Mouse (Mus musculus) megakaryocyte, adult 5-6 weeks (primary cell): ENCODE results near the gene Msgn1. TPM values are rescaled to one million over a fixed set of nuclear protein-coding genes. Genes with fewer than 3 reads are reported as not detected.
A peak's percentile ranks its signal among the peaks of the same experiment; 100 is the strongest.

ENCODE experiments used
- ATAC-seq: 2 replicates; pipeline ENCODE4 v1.8.0; 2016; ENCODE audit warnings: mild to moderate bottlenecking, inconsistent platforms; ENCODE audit not compliant: poor library complexity, severe bottlenecking
- total RNA-seq, 2 experiments: library from RNA; stranded (forward) in 1 of 2; stranded (reverse) in 1 of 2; fragments of 153-499, 151-499 nt in 1 of 2; fragments of 221-1000, 200-1000 nt in 1 of 2; gene quantifications; 2 replicates each; pipeline versions ENCODE4 v1.2.3 to v1.2.4; 2015 to 2017

The Msgn1 gene
- total RNA-seq, 2 experiments from 2014 or later: 0.92 TPM; not detected in 1

DNA sequence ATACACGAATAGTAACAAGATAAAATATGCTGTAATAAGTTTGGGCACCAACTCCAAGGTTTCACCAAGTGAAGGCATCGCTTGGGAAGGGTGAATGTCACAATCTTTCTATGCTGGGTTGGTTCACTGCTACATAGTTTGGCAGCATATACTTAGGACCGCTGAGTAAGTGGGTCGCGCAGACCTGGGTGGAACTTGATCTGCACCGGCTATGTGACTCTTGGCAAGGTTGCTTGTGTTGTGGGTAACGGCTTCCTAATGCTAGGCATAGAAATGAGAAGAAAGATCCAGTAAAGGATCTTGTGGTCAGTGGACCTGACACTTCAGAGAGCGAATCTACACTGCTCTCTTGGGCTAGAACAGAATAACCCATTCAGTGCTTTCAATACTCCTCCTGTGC lies 6.3 kb downstream of the Msgn1 start:
- no peak for ATAC-seq

DNA sequence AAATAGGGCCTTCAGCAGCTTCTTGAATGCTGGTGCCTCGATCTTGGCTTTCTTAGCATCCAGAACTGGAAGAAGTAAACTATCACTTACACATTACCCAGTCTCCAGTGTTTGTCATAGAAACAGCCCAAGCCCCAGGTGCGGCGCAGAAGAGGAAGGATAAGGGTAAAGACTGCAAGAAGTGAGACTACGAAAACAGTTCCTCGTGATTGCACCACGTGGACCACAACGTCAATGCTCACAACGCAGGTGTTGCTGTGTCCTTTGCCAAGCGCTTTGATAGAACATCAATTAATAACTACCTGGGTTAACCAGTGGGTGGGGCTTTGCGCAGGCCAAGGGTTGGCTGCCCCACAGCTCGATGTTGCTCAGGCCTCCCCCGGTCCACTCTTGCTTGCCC lies 8.1 kb downstream of the Msgn1 start:
- ATAC-seq: peak; percentile 52; the same call in 1 of the 2 replicates

DNA sequence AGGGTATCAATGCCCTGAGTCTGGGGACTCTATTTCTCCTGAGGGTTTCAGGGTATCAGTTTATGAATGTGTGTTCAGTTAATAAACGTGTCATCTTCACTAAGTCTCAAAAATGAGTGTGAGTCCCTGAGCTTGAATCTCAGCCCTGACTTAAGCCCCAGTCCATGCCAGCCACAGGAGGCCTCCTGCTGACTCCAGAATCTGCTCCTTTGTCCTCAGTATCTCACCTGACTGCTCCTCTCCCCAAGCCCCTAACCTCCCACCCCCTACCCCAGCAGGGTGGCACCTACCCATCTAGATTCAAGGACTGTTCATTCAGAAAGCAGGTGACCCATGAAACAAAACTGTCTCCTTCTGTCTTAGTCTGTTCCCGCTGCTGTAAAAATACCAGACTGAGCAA lies 10.2 kb downstream of the Msgn1 start:
- ATAC-seq: no peak

DNA sequence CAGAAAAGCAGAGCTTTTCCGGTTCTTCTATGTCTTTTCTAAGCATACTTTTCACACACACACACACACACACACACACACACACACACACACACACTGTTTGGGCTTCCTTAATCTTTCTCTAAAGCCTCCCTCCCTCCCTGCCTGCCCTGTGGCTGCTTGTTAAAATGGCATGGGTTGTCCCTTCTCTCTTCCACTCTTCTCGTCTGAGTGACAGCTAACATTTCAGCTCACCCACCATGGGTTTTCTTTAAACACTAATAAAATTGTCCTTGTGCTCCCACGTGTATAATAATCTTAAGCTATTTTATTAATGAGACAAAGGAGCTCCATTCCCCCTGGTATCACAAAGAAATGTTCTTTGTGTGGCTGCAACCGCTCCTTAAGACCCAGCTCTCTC lies 10.7 kb downstream of the Msgn1 start:
- no peak for ATAC-seq

DNA sequence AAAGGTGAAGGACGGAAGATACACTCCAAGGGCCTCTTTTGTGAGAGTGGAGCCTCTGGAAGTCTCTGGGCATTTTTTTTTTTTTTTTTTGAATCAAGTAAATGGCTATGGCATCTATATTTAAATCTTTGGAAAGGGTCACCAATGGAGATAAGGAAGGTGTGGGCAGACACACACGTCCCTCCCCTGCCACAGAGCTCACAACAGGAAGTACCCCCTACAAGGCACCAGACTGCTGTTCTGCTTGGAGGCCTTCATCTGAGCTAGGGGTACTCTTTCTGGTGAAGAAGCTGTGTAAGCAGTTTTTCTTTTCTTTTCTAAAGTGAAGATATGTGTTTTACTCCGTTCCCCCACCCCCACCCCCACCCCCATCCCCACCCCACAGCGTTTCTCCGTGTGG lies 11.9 kb downstream of the Msgn1 start:
- ATAC-seq: no peak

DNA sequence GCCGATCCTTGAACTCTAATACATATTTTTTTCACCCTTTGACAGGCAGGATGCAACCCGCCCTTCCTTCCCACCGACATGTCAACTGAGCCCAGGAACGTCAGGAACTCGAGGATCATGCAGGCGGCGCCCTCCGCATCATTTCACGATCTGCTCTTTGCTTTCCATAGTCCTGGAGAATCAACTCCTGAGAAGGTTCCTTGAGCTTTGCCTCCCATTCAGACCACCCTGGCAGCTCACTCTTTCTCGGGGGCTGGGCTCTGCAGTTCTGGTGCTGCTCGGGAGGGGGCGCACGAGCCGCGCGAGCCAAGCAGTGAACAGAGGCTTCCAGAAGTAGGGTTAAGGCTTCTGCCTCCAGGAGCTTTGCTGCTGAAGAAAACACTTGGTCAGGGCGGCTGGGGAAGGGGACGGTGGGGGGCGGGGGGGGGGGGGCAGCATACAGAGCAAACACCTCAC lies 12.6 kb downstream of the Msgn1 start:
- ATAC-seq: peak; percentile 97

DNA sequence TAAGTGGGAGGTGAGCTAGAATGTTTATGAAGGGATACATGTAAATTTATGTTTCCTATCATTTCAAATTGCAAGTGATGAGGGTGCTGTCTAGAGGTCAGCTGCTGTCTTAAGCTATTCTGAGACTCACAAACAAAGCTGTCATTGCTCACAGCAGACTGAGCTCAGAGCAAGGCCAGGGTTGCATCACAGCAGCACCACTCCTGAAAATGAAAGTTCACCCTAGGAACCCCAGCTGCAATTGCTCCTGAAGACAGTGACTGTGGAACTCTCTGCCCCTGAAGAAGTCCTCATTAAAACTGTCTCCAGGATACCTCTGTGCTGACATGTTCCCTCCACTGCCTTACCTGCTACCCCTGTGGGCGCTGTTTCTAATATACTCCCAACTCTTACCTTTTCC lies 13.7 kb downstream of the Msgn1 start:
- peak; percentile 39; the same call in 1 of the 2 replicates for ATAC-seq

DNA sequence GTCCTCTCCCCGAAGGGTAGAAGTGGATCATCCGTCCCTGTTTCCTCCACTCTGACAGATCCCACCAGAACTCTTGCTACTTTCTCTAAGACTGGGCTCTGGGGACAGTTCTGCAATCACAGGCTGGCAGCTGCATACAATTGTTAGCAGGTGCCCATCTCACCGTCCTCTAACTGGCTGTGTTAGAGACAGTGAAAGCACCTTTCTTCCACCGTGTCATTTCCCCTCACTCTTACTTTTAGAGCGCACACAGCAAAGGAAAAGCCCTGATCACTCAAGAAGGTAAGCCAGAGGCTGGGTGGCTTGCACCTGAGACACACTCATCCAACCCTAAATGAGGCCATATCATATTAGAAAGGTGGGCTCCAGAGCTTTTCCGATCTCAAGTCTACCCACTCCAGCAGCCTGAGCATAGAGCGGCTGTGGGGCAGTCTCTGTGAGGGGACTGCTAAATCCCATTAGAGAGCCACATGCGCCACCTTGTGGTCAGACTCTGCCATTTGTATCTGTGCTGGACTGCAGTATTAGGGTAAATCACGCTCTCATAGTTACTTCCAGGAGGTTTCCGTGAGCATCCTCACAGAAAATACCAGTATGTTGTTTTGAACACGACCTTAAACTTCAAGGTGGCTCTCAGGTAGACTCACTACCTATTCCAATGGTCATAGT lies 30.2 kb downstream of the Msgn1 start:
- peak; percentile 87 for ATAC-seq

DNA sequence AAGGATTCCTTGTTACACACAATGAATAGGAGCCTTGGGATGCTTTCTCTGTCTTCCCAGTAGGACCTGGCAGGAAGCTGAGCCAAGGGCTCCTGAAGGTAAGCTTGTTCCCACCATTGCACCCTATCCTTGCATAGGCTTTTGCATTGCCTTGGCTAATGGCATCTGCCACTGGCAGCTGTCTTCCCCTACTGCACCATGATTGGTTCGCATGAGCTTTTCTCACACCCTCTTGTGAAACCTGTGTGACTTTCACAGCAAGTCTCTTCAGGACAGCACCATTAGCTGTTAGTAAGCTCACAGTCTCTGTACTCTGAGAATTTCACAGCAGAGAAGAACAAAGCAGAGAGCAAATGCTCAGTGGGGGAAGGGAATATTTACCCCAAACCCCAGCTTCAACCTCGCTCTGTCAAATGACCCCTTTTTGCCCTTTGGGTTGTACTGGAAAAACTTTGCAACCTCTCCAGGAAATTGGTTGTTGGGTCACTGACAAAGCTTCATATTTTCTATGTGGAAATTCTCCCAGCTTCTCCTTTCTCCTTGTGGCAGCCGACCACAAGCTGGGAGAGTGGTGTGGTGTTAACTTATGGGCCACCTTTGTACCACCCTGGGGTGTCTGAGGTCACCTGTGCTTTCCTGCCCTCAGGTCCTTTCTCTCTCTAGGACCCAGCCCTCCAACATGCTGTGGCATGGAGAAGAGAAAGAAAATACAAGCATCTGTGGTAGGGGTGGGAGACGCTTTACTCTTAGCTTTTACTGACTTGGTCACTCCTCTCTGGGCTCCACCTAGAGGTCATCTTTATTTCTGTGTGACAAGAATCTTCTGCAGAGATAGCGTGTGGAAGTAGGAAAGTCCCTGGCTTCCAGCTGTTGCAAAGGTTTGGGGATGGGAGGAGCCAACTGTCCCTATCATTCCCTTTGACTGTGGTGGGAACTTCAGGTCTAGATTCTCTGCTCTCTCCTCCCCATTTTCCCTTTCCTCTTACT lies 31.1 kb downstream of the Msgn1 start:
- peak; percentile 70 for ATAC-seq

DNA sequence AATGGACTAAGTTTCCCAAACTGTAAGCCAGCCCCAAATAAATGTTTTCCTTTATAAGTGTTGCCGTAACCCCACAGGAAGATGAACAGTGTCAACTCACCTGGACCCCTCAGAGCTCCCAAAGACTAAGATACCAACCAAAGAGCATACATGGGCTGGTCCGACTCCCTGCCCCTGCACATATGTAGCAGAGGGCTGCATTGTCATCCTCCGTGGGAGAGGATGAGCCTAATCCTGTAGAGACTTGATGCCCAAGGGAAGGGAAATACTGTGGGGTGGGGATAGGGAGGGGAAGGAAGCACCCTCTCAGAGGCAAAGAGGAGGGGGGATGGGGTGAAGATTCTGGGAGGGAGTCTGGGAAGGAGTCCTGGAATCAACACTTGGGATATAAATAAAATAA lies 50.1 kb downstream of the Msgn1 start:
- no peak for ATAC-seq

Other genes starting within 250 kb of the Msgn1 start
- gene Kcns3, start 57.9 kb downstream of the Msgn1 start, total RNA-seq (2015): not detected in 2 replicates
- not detected in 2 replicates for gene Kcns3, start 57.9 kb downstream of the Msgn1 start, total RNA-seq (2017)
- 24.2 and 32.6 TPM in 2 replicates for gene Gen1, start 56.8 kb upstream of the Msgn1 start, total RNA-seq (2015)
- gene Gen1, start 56.8 kb upstream of the Msgn1 start, total RNA-seq (2017): 24.4 and 25.6 TPM in 2 replicates
- 98.3 and 127 TPM in 2 replicates for gene Smc6, start 56.9 kb upstream of the Msgn1 start, total RNA-seq (2015)
- gene Smc6, start 56.9 kb upstream of the Msgn1 start, total RNA-seq (2017): 129 and 153 TPM in 2 replicates
- not detected in 2 replicates for gene Vsnl1, start 227.6 kb upstream of the Msgn1 start, total RNA-seq (2015)
- gene Vsnl1, start 227.6 kb upstream of the Msgn1 start, total RNA-seq (2017): not detected in 2 replicates
- not detected in 2 replicates for gene Rad51ap2, start 247.1 kb upstream of the Msgn1 start, total RNA-seq (2015)
- gene Rad51ap2, start 247.1 kb upstream of the Msgn1 start, total RNA-seq (2017): not detected in 2 replicates